Mouse (Mus musculus) intestine, embryonic 14.5 days (tissue): ENCODE results near the gene Pbx3. TPM values are rescaled to one million over a fixed set of nuclear protein-coding genes. Genes with fewer than 3 reads are reported as not detected.

Source experiments
- ATAC-seq: fragments of 200-750 bp; cut with Nextera tagmentation; replicated peaks from 2 replicates; pipeline ENCODE4 v1.8.0; 2017; ENCODE audit warnings: low read depth, moderate number of reproducible peaks, moderate TSS enrichment, moderate library complexity; ENCODE audit not compliant: low FRiP score, low TSS enrichment
- DNase-seq: peaks from one replicate; pipeline ENCODE4 v3.0.0-alpha.2; 2018; ENCODE audit warnings: low spot score
- H3K27ac ChIP-seq: fragments of 300-500 bp; sonication (generic); 2 replicates; pipeline ENCODE4 v1.5.1; 2014; ENCODE audit warnings: low read depth, mild to moderate bottlenecking, control low read depth
- H3K27me3 ChIP-seq: fragments of 300-500 bp; sonication (generic); replicated peaks from 2 replicates; pipeline ENCODE4 v1.6.1; 2014; ENCODE audit warnings: low read length, control low read depth; ENCODE audit not compliant: control insufficient read depth, insufficient read depth
- H3K36me3 ChIP-seq: fragments of 300-500 bp; sonication (generic); 2 replicates; pipeline ENCODE4 v1.6.1; 2014; ENCODE audit warnings: low read length, control low read depth; ENCODE audit not compliant: control insufficient read depth, insufficient read depth
- H3K4me1 ChIP-seq: fragments of 300-500 bp; sonication (generic); replicated peaks from 2 replicates; pipeline ENCODE4 v1.6.1; 2014; ENCODE audit warnings: low read length, control low read depth, mixed read lengths; ENCODE audit not compliant: control insufficient read depth, insufficient read depth
- H3K4me2 ChIP-seq: fragments of 300-500 bp; sonication (generic); 2 replicates; pipeline ENCODE4 v1.6.1; 2014; ENCODE audit warnings: low read length
- H3K4me3 ChIP-seq: fragments of 300-500 bp; sonication (generic); 2 replicates; pipeline ENCODE4 v1.5.1; 2014; ENCODE audit warnings: low read depth, low read length, control low read depth, mixed read lengths
- H3K9ac ChIP-seq: fragments of 300-500 bp; sonication (generic); 2 replicates; pipeline ENCODE4 v1.6.1; 2014; ENCODE audit warnings: mild to moderate bottlenecking, low read length
- H3K9me3 ChIP-seq: fragments of 300-500 bp; sonication (generic); 2 replicates; pipeline ENCODE4 v1.6.1; 2016; ENCODE audit warnings: low read length, control low read depth; ENCODE audit not compliant: control insufficient read depth
- WGBS: fragments of 180-500 bp; shearing (Covaris S2); extraction: QIAGEN DNeasy Blood & Tissue Kit; methylation state at CpG from one replicate; pipeline ENCODE4 v1.1.7; 2014; 5-methylcytosine and 5-hydroxymethylcytosine counted together
- polyA plus RNA-seq: library from polyadenylated mRNA; unstranded; fragments of >200 nt; fragmentation: Nextera tagmentation; extraction: Ambion mirVana; gene quantifications from 2 replicates; pipeline ENCODE4 v1.2.1, GENCODE M21; 2014

Gene Pbx3
- polyA plus RNA-seq, 1 experiment from 2014 or later, result 26.9 TPM

GRCm38 (mm10) chr2:34225470-34225869 is 147.5 kb downstream of the Pbx3 start:
- Histone ChIP-seq H3K9me3 (no peaks in the 10 kb centered on the region), H3K4me1 (peaks cover 9% of the 10 kb centered on the region; the same call in 1 of the 2 replicates), H3K4me2 (no peak overlapping the region), H3K27me3 (no peaks in the 10 kb centered on the region), H3K36me3 (no peaks in the 10 kb centered on the region), H3K27ac (no peak overlapping the region), H3K4me3 (no peak overlapping the region), H3K9ac (no peak overlapping the region)
- WGBS, result 49% methylated on average over 6 of the region's 6 CpGs
- DNase-seq (no peak), ATAC-seq (no peak)

GRCm38 (mm10) chr2:34221477-34221876 is 151.5 kb downstream of the Pbx3 start:
- 79% methylated on average over 3 of the region's 3 CpGs for WGBS
- H3K4me2 ChIP-seq, result no peak overlapping the region
- DNase-seq, result no peak
- no peak overlapping the region for H3K9ac ChIP-seq
- H3K9me3 ChIP-seq, result no peaks in the 10 kb centered on the region
- H3K36me3 ChIP-seq, result no peaks in the 10 kb centered on the region
- H3K27ac ChIP-seq, result no peak overlapping the region
- no peak for ATAC-seq
- H3K4me1 ChIP-seq, result no peaks in the 10 kb centered on the region; the same call in 1 of the 2 replicates
- H3K27me3 ChIP-seq, result no peaks in the 10 kb centered on the region
- H3K4me3 ChIP-seq, result no peak overlapping the region

GRCm38 (mm10) chr2:34219150-34219549 is 153.8 kb downstream of the Pbx3 start:
- no peak overlapping the region for H3K4me3 ChIP-seq
- no peaks in the 10 kb centered on the region for H3K36me3 ChIP-seq
- DNase-seq, result no peak
- 89% methylated on average over 1 of the region's 1 CpGs for WGBS
- H3K9me3 ChIP-seq, result no peaks in the 10 kb centered on the region
- no peaks in the 10 kb centered on the region for H3K4me1 ChIP-seq
- ATAC-seq, result no peak
- H3K27ac ChIP-seq, result no peak overlapping the region
- H3K4me2 ChIP-seq, result no peak overlapping the region
- H3K9ac ChIP-seq, result no peak overlapping the region
- H3K27me3 ChIP-seq, result no peaks in the 10 kb centered on the region

GRCm38 (mm10) chr2:34217596-34217995 is 155.3 kb downstream of the Pbx3 start:
- H3K4me1 ChIP-seq, result no peaks in the 10 kb centered on the region
- DNase-seq, result no peak
- no peaks in the 10 kb centered on the region for H3K9me3 ChIP-seq
- H3K4me2 ChIP-seq, result no peak overlapping the region
- no peak overlapping the region for H3K9ac ChIP-seq
- H3K4me3 ChIP-seq, result no peak overlapping the region
- no peak for ATAC-seq
- H3K27ac ChIP-seq, result no peak overlapping the region
- no peaks in the 10 kb centered on the region for H3K27me3 ChIP-seq
- WGBS, result 82% methylated on average over 5 of the region's 5 CpGs
- H3K36me3 ChIP-seq, result no peaks in the 10 kb centered on the region

GRCm38 (mm10) chr2:34215496-34215895 is 157.4 kb downstream of the Pbx3 start:
- DNase-seq, result no peak
- Histone ChIP-seq H3K9me3 (no peaks in the 10 kb centered on the region), H3K27me3 (no peaks in the 10 kb centered on the region), H3K36me3 (no peaks in the 10 kb centered on the region), H3K4me3 (no peak overlapping the region), H3K9ac (no peak overlapping the region), H3K27ac (no peak overlapping the region), H3K4me1 (no peaks in the 10 kb centered on the region), H3K4me2 (no peak overlapping the region)
- WGBS, result 89% methylated on average over 5 of the region's 5 CpGs
- ATAC-seq, result no peak

- Histone ChIP-seq H3K9me3 (no peaks in the 10 kb centered on the region), H3K4me2 (no peak overlapping the region), H3K27ac (no peak overlapping the region), H3K27me3 (no peaks in the 10 kb centered on the region), H3K9ac (no peak overlapping the region), H3K4me1 (no peaks in the 10 kb centered on the region), H3K36me3 (no peaks in the 10 kb centered on the region), H3K4me3 (no peak overlapping the region)
- 93% methylated on average over 1 of the region's 1 CpGs for WGBS
- ATAC-seq, result no peak
- DNase-seq, result no peak
These were observed 160.5 kb downstream of the Pbx3 start for GRCm38 (mm10) chr2:34212418-34212817.

- DNase-seq (no peak), ATAC-seq (no peak)
- Histone ChIP-seq H3K4me1 (no peaks in the 10 kb centered on the region), H3K9me3 (no peaks in the 10 kb centered on the region), H3K9ac (no peak overlapping the region), H3K4me3 (no peak overlapping the region), H3K4me2 (no peak overlapping the region), H3K36me3 (peaks cover 14% of the 10 kb centered on the region), H3K27ac (no peak overlapping the region), H3K27me3 (no peaks in the 10 kb centered on the region)
- WGBS, result 95% methylated on average over 8 of the region's 8 CpGs
These were observed 168.1 kb downstream of the Pbx3 start for GRCm38 (mm10) chr2:34204797-34205196.

GRCm38 (mm10) chr2:34204325-34204724 is 168.6 kb downstream of the Pbx3 start:
- DNase-seq (no peak), ATAC-seq (no peak)
- H3K9me3 ChIP-seq, result no peaks in the 10 kb centered on the region
- H3K9ac ChIP-seq, result no peak overlapping the region
- 88% methylated on average over 2 of the region's 2 CpGs for WGBS
- H3K4me2 ChIP-seq, result no peak overlapping the region
- H3K4me1 ChIP-seq, result no peaks in the 10 kb centered on the region
- H3K27me3 ChIP-seq, result no peaks in the 10 kb centered on the region
- peaks cover 14% of the 10 kb centered on the region for H3K36me3 ChIP-seq
- no peak overlapping the region for H3K27ac ChIP-seq
- no peak overlapping the region for H3K4me3 ChIP-seq

GRCm38 (mm10) chr2:34193870-34194820 is 178.8 kb downstream of the Pbx3 start:
- Histone ChIP-seq H3K36me3 (no peaks in the 10 kb centered on the region), H3K4me1 (no peaks in the 10 kb centered on the region), H3K27ac (no peak overlapping the region), H3K4me2 (no peak overlapping the region), H3K9ac (no peak overlapping the region), H3K4me3 (no peak overlapping the region), H3K9me3 (no peaks in the 10 kb centered on the region), H3K27me3 (no peaks in the 10 kb centered on the region)
- DNase-seq (no peak), ATAC-seq (no peak)
- 80% methylated on average over 8 of the region's 8 CpGs for WGBS
